Mouse (Mus musculus): ENCODE measurements around the gene Aldh1l1.

DNA sequence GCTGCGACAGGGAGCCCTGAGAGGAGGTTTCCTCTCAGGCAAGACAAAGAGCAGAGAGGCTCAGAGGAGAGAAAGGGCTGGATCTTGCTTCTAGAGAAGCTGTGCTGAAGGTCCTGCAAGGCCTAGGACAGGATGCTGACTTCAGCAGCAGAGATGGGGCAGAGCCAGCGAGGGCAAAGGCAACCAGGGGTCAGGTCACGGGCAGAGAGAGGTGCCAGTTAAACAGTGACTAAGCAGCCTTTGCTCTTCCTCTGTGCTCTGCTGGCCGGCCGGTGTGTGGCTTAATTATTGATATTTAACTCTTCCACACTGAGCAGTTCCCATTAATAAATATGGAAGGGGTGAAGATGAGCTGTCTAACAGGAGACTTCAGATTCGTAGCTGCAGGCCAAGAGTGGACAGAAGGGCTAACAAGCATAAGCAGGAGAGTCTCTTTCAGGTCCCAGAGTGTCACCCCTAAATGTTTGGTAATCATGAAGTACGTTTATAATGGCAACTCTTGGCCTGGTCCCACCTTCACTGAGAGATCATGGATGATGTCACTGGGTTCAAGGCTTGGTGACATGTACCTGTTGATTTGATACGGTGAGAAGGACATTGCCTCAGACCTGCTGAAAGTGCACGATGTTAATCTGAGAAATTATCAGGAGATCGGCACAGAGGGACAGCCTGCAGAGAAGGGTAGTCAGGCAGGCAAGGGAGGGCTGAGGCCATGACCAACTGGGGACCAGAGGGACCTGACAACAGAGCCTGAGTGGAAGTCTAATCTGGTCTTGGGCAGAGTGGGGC is 5.9 kb downstream of the Aldh1l1 start:
- TF ChIP-seq GATA1 (IDR thresholded peaks at IDR 0.05; ENCODE audit: borderline replicate concordance, low read length) (no peak), POLR2AphosphoS5 (IDR thresholded peaks at IDR 0.05; ENCODE audit: insufficient replicate concordance, low read depth, low read length) (no peak), CTCF (IDR thresholded peaks at IDR 0.05; ENCODE audit: low read depth, low read length) (no peak)

Measured in G1E (cell line).